Mouse (Mus musculus) cerebellum, postnatal 4 days (tissue): ENCODE results near the gene Fancc.
"Not testable (repeated sequence)": the region's sequence is repeated elsewhere in the genome, so short reads cannot be mapped to it uniquely, and the experiment has no call there.

Experiments used
- DNase-seq, 2 experiments: peaks; one replicate each; pipeline ENCODE4 v3.0.0; 2022; ENCODE audit warnings: low spot score in 2 of 2, mixed read lengths in 1 of 2

Gene Fancc

GRCm38 (mm10) chr13:63353312-63353711 lies 143.8 kb downstream of the Fancc start:
- DNase-seq, result not testable (repeated sequence)

GRCm38 (mm10) chr13:63350076-63350475 lies 147.0 kb downstream of the Fancc start:
- no peak for DNase-seq

- DNase-seq, result no peak
These were observed 149.4 kb downstream of the Fancc start for GRCm38 (mm10) chr13:63347639-63348038.

- no peak for DNase-seq
These were observed 151.4 kb downstream of the Fancc start for GRCm38 (mm10) chr13:63345476-63346225.

DNA sequence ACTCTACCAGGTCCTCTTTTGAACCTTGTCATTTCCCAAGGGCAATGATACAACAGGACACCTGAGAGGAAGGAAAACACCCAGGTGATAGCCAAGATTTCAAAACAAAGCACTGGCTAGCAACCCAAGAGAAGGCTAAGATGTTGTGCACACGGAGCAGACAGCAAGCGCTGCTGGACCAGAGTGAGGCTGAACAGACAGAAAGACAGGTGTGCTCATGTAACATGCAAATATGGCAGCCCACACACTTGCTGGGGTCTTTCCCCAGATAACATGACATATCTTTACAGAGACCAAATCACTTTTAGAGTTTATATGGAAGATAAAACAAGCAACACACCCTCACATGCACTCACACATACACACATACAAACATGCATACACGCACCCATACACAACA lies 152.6 kb downstream of the Fancc start:
- DNase-seq, result no peak

GRCm38 (mm10) chr13:63342781-63343180 lies 154.3 kb downstream of the Fancc start:
- no peak for DNase-seq

GRCm38 (mm10) chr13:63339946-63340345 lies 157.1 kb downstream of the Fancc start:
- DNase-seq, result no peak

GRCm38 (mm10) chr13:63337239-63337960 lies 159.7 kb downstream of the Fancc start:
- DNase-seq, result no peak

- no peak for DNase-seq
These were observed 160.7 kb downstream of the Fancc start for GRCm38 (mm10) chr13:63336335-63336734.

- DNase-seq, result peak in 1 of 2 experiments; percentile 27
These were observed 161.5 kb downstream of the Fancc start for GRCm38 (mm10) chr13:63335421-63336134.

DNA sequence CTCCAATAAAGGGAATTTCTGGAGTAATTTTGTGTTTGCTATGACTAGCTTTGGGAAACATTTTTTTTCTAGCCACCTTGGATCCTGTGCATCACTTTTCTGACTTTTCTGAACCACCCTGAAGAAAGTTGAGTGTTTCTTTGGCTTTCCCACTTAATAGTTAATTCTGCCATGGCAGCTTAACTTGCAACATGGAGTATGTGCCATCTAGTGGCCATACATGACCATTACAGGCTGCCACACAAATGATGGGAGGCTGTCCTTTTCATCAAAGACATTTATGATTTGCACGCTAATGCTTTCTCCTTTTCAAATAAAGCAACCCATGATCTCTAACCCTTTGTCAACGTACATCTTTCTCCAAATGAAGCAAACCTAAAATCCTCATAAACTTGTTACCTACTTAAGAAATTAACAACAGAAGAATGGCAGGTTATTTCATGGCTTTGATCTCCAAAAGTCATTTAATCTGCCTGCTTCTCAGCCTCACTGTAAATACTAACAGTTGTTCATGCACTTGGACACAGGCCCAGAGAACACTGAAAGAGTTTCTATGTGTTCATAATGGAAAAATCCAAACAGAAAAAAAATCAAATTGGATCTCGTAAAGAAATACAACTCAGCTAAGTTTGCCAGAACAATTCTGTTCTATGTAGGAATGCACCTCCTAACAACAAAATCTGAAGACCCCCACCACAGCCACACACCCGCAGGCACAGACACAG lies 164.3 kb downstream of the Fancc start:
- DNase-seq, result peak in 1 of 2 experiments; percentile 63

GRCm38 (mm10) chr13:63331379-63331778 lies 165.7 kb downstream of the Fancc start:
- peak; percentile 67 to 72 for DNase-seq

- no peak for DNase-seq
These were observed 166.7 kb downstream of the Fancc start for GRCm38 (mm10) chr13:63330236-63330860.

GRCm38 (mm10) chr13:63326015-63326414 lies 171.1 kb downstream of the Fancc start:
- DNase-seq, result no peak

- no peak for DNase-seq
These were observed 171.9 kb downstream of the Fancc start for GRCm38 (mm10) chr13:63324978-63325848.

GRCm38 (mm10) chr13:63324311-63324710 lies 172.8 kb downstream of the Fancc start:
- no peak for DNase-seq

DNA sequence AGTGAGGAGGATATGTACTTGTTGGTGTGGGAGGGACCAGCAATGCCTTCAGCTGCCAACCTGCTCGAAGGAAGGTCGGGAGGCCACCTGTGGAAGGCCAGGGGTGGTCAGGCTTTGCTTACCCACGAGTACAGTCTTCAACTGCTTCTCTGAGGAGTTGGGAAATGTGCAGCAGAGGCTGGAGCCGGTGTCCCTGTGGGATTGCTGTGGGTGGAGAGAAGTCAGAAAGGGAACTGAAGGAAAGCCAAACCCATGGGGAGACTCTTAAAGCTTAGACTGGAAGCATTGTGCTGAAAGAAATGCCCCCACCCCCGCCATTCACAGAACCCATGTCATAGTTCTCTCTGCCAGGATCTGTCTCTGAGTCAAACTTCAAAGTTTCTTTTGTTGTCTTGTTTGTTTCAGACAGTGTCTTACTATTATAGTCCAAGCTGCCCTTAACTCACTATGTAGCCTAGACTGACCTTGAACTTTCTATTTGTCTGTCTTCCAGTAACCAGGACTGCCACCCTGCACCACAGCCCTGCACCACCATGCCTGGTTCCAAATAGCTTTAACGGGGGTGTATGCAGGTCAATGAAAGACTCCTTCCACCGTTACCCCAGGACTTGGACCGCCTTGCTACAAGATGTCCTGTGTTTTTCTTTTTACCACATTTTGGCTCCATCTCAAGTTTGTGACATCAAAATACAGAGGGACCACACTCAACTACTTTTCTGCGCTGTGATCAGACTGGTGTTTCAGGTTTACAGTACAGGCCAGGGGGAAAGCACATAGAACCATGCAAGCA lies 173.6 kb downstream of the Fancc start:
- no peak for DNase-seq

DNA sequence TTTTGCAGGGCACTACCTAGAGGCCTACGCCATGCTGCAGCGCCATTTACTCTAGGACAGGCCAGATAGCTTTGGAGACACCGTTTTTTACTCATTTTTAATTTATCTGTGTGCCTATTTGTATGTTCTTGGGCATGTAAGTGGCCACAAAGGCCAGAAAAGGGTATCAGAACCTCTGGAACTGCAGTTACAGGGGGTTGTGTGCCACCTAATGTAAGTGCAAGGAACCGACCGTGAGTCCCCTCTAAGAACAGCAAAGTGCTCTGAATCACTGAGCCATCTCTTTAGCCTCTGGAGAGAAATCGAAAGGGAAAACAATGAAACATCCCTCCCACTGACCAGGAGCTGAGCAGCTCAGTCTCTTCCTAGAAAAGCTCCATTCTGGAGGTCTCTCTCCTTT lies 174.3 kb downstream of the Fancc start:
- DNase-seq, result no peak

- no peak for DNase-seq
These were observed 175.4 kb downstream of the Fancc start for GRCm38 (mm10) chr13:63321689-63322088.

GRCm38 (mm10) chr13:63319814-63320213 lies 177.3 kb downstream of the Fancc start:
- no peak for DNase-seq
